Mouse (Mus musculus): ENCODE data around the gene Mks1. TPM values are rescaled to one million over a fixed set of nuclear protein-coding genes. Genes with fewer than 3 reads are reported as not detected.
"Not testable (repeated sequence)": the region's sequence is repeated elsewhere in the genome, so short reads cannot be mapped to it uniquely, and the experiment has no call there.

Mks1 gene
- polyA plus RNA-seq, 1 experiment from 2014 or later, result 10.4 TPM

DNA sequence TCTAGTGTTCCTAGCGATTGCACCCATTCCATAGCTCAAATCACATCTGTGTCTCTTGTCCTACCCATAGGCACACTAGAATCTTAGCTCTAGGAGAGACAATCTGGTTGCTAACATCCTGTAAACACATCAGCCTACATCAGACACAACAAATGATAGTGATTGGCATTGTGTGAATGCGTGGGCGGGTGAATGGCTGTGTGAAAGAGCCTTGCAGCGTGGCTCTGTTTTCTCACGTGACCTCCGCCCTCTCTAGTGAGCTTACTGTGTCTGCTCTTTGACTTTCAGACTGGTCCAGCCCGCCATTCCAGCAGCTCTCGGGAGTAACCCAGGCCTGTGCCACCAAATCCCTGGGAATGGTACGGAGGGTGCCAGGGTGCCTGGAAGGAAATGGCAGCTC is 7.4 kb downstream of the Mks1 start:
- Histone ChIP-seq H3K27me3 (replicated peaks; ENCODE audit: control insufficient read depth, insufficient read depth, low read length) (no peaks in the 10 kb centered on the region), H3K4me1 (ENCODE audit: control insufficient read depth, insufficient read depth, low read length) (no peaks in the 10 kb centered on the region), H3K36me3 (ENCODE audit: control insufficient read depth, insufficient read depth, low read length) (peaks cover 39% of the 10 kb centered on the region), H3K4me3 (ENCODE audit: low read depth, low read length) (no peak overlapping the region), H3K27ac (ENCODE audit: low read depth, low read length) (no peak overlapping the region), H3K4me2 (ENCODE audit: low read length) (no peak overlapping the region), H3K9me3 (replicated peaks; ENCODE audit: control insufficient read depth, low read length) (no peaks in the 10 kb centered on the region), H3K9ac (ENCODE audit: low read length) (no peak overlapping the region)
- DNase-seq (ENCODE audit: low spot score), result no peak
- 81% methylated on average over 9 of the region's 9 CpGs for WGBS
- no peak for ATAC-seq

DNA sequence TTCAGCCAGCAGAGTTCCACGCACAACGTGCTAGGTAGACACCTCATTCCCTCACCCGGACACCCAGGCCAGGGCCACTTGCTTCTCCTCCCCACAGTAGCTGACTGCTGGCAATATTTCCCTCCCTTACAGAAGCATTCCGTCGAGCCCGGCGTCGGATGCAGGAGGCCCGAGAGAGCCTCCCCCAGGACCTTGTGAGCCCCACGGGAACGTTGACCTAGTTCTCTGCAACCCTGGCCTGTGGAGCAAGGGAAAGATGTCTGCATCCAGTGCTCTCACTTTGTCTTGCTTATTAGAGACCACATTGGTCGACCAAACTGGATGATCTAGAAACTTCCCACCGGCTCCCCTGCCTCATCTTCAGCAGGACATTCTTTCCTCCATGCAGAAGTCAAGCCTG is 9.8 kb downstream of the Mks1 start:
- H3K4me1 ChIP-seq (ENCODE audit: control insufficient read depth, insufficient read depth, low read length), result no peaks in the 10 kb centered on the region
- DNase-seq (ENCODE audit: low spot score) (no peak), ATAC-seq (no peak)
- no peak overlapping the region for H3K27ac ChIP-seq (ENCODE audit: low read depth, low read length)
- H3K36me3 ChIP-seq (ENCODE audit: control insufficient read depth, insufficient read depth, low read length), result peaks cover 26% of the 10 kb centered on the region
- H3K4me3 ChIP-seq (ENCODE audit: low read depth, low read length), result no peak overlapping the region
- H3K9ac ChIP-seq (ENCODE audit: low read length), result no peak overlapping the region
- WGBS, result 93% methylated on average over 13 of the region's 13 CpGs
- H3K27me3 ChIP-seq (replicated peaks; ENCODE audit: control insufficient read depth, insufficient read depth, low read length), result no peaks in the 10 kb centered on the region
- no peak overlapping the region for H3K4me2 ChIP-seq (ENCODE audit: low read length)
- H3K9me3 ChIP-seq (replicated peaks; ENCODE audit: control insufficient read depth, low read length), result no peaks in the 10 kb centered on the region

GRCm38 (mm10) chr11:87866891-87867290 is 13.9 kb downstream of the Mks1 start:
- H3K4me1 ChIP-seq (ENCODE audit: control insufficient read depth, insufficient read depth, low read length); H3K27me3 ChIP-seq (replicated peaks; ENCODE audit: control insufficient read depth, insufficient read depth, low read length); H3K36me3 ChIP-seq (ENCODE audit: control insufficient read depth, insufficient read depth, low read length); H3K4me3 ChIP-seq (ENCODE audit: low read depth, low read length); ATAC-seq; H3K27ac ChIP-seq (ENCODE audit: low read depth, low read length); H3K9ac ChIP-seq (ENCODE audit: low read length); H3K4me2 ChIP-seq (ENCODE audit: low read length); H3K9me3 ChIP-seq (replicated peaks; ENCODE audit: control insufficient read depth, low read length); DNase-seq (ENCODE audit: low spot score): not testable (repeated sequence)
- WGBS, result 87% methylated on average over 1 of the region's 2 CpGs

DNA sequence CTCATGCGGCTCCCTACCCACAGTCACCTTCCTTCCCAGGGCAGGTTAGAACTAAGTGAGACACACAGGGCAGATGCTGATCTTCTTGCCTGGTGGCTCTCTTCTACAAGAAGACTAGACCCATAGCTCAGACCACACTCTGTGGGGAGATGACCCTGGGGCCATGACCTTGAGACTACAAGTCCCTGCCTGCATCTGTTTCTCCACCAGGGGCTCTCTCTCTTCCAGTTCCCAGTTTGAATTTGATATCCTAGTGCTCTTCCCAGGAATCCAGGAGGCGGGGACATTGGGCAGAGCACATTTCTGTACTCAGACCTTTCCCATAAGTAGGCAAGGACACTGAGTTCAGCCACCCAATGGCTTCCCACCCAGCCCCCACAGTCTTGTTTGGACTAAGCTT is 17.1 kb downstream of the Mks1 start:
- Histone ChIP-seq H3K9ac (ENCODE audit: low read length) (no peak overlapping the region), H3K27me3 (replicated peaks; ENCODE audit: control insufficient read depth, insufficient read depth, low read length) (no peaks in the 10 kb centered on the region), H3K9me3 (replicated peaks; ENCODE audit: control insufficient read depth, low read length) (no peaks in the 10 kb centered on the region), H3K27ac (ENCODE audit: low read depth, low read length) (no peak overlapping the region), H3K4me3 (ENCODE audit: low read depth, low read length) (no peak overlapping the region), H3K4me1 (ENCODE audit: control insufficient read depth, insufficient read depth, low read length) (no peaks in the 10 kb centered on the region), H3K36me3 (ENCODE audit: control insufficient read depth, insufficient read depth, low read length) (no peaks in the 10 kb centered on the region), H3K4me2 (ENCODE audit: low read length) (no peak overlapping the region)
- ATAC-seq (no peak), DNase-seq (ENCODE audit: low spot score) (no peak)
- 77% methylated on average over 2 of the region's 2 CpGs for WGBS

GRCm38 (mm10) chr11:87871766-87872165 is 18.8 kb downstream of the Mks1 start:
- no peak overlapping the region for H3K4me2 ChIP-seq (ENCODE audit: low read length)
- no peaks in the 10 kb centered on the region for H3K27me3 ChIP-seq (replicated peaks; ENCODE audit: control insufficient read depth, insufficient read depth, low read length)
- WGBS, result 38% methylated on average over 8 of the region's 8 CpGs
- no peaks in the 10 kb centered on the region for H3K4me1 ChIP-seq (ENCODE audit: control insufficient read depth, insufficient read depth, low read length)
- no peak overlapping the region for H3K27ac ChIP-seq (ENCODE audit: low read depth, low read length)
- H3K9me3 ChIP-seq (replicated peaks; ENCODE audit: control insufficient read depth, low read length), result no peaks in the 10 kb centered on the region
- DNase-seq (ENCODE audit: low spot score), result peak; percentile 23
- no peak overlapping the region for H3K4me3 ChIP-seq (ENCODE audit: low read depth, low read length)
- no peak overlapping the region for H3K9ac ChIP-seq (ENCODE audit: low read length)
- H3K36me3 ChIP-seq (ENCODE audit: control insufficient read depth, insufficient read depth, low read length), result no peaks in the 10 kb centered on the region
- ATAC-seq, result no peak

DNA sequence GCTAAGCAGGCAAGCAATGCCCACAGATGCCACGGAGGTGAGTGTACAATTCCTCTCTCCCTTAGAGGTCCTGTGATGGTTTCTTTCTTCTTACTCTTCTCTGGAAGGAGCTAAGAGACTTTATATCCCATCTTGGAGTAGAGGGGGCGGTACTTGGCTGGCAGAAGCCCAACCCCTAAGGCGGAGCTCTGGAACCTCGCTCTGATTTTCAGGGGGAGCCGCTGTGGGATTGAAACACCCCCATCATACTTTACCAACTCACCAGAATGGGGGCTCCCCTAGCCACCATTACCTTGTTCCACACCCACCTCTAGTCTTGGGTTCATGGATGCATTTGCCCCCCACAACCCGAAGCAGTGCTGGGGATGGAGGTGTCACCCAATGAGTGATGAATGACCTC is 22.4 kb downstream of the Mks1 start, which contains the start of gene Epx:
Epx (minus strand) TSS at position 101 of the 400 bp plus-strand sequence.
- no peak within 1 kb of the TSS for H3K4me3 ChIP-seq (ENCODE audit: low read depth, low read length)
- no peak within 1 kb of the TSS for H3K9ac ChIP-seq (ENCODE audit: low read length)
- H3K27ac ChIP-seq (ENCODE audit: low read depth, low read length), result no peak within 1 kb of the TSS
- no peak within 1 kb of the TSS for H3K4me2 ChIP-seq (ENCODE audit: low read length)
- ATAC-seq (no peak), DNase-seq (ENCODE audit: low spot score) (no peak)
- H3K27me3 ChIP-seq (replicated peaks; ENCODE audit: control insufficient read depth, insufficient read depth, low read length), result no peaks in the 10 kb centered on the region
- WGBS, result 75% methylated on average over 6 of the region's 6 CpGs
- H3K9me3 ChIP-seq (replicated peaks; ENCODE audit: control insufficient read depth, low read length), result no peaks in the 10 kb centered on the region
- no peaks in the 10 kb centered on the region for H3K36me3 ChIP-seq (ENCODE audit: control insufficient read depth, insufficient read depth, low read length)
- no peaks in the 10 kb centered on the region for H3K4me1 ChIP-seq (ENCODE audit: control insufficient read depth, insufficient read depth, low read length)

DNA sequence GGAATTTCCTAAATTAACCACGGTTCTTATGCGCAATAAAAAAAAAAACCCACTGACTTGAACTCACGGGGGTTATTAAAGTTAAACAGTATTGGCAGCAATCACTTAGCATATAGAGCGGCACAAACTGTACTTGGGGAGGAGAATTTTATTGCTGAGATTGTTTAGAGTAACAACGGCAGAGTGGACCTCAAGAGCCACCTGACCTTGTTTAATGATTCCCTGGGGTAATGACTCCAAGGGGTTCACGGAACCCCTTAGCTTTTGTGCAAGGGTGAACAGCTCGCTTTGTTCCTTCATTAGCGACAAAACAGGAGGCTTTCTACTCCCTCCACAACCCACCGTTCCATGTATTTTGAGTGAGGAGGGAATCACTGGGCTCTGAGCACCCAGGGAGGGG is 26.8 kb downstream of the Mks1 start:
- no peaks in the 10 kb centered on the region for H3K36me3 ChIP-seq (ENCODE audit: control insufficient read depth, insufficient read depth, low read length)
- H3K9ac ChIP-seq (ENCODE audit: low read length), result no peak overlapping the region
- no peak overlapping the region for H3K4me3 ChIP-seq (ENCODE audit: low read depth, low read length)
- H3K27ac ChIP-seq (ENCODE audit: low read depth, low read length), result no peak overlapping the region
- DNase-seq (ENCODE audit: low spot score) (no peak), ATAC-seq (no peak)
- no peak overlapping the region for H3K4me2 ChIP-seq (ENCODE audit: low read length)
- H3K27me3 ChIP-seq (replicated peaks; ENCODE audit: control insufficient read depth, insufficient read depth, low read length), result no peaks in the 10 kb centered on the region
- H3K4me1 ChIP-seq (ENCODE audit: control insufficient read depth, insufficient read depth, low read length), result no peaks in the 10 kb centered on the region
- no peaks in the 10 kb centered on the region for H3K9me3 ChIP-seq (replicated peaks; ENCODE audit: control insufficient read depth, low read length)
- 55% methylated on average over 9 of the region's 9 CpGs for WGBS

DNA sequence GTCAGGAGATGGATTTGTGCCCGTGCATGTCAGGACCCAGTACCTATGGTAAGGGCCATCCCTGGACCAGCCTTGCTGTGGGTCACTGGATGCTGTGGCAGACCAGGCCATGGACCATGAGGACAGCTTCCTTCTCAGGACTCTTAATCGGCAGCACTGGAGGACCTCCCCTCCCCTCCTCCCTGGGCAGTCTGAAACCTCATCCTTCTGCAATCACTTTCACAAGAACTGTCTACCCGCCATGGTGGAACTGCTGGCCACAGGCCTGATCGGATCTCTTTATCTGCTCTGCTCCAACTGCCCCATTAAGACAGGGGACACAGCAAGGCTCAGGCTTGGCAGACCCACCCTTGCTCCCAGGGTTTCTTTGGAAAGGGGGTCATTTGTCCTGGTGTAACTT is 28.7 kb downstream of the Mks1 start:
- DNase-seq (ENCODE audit: low spot score), result no peak
- Histone ChIP-seq H3K9ac (ENCODE audit: low read length) (no peak overlapping the region), H3K4me3 (ENCODE audit: low read depth, low read length) (no peak overlapping the region), H3K4me2 (ENCODE audit: low read length) (no peak overlapping the region), H3K4me1 (ENCODE audit: control insufficient read depth, insufficient read depth, low read length) (no peaks in the 10 kb centered on the region), H3K27me3 (replicated peaks; ENCODE audit: control insufficient read depth, insufficient read depth, low read length) (no peaks in the 10 kb centered on the region), H3K9me3 (replicated peaks; ENCODE audit: control insufficient read depth, low read length) (no peaks in the 10 kb centered on the region), H3K36me3 (ENCODE audit: control insufficient read depth, insufficient read depth, low read length) (no peaks in the 10 kb centered on the region), H3K27ac (ENCODE audit: low read depth, low read length) (no peak overlapping the region)
- ATAC-seq, result no peak
- 81% methylated on average over 4 of the region's 4 CpGs for WGBS

DNA sequence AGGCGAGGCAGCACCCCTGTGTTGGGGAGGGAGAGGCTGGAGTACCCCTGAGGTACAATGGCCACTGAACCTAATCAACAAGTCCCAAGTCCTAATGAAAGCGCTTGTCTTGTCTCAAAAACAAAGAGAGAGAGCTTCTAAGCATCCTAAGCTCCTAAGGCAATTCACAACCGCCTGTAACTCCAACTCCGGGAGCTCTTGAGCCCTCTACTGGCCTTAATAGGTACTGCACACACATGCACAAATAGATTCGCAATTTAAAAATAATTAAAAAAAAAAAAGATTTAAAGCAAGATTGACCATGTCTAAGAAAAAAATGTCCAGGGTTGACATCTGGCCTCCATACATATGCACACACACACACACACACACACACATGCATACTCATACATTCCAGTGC is 30.5 kb downstream of the Mks1 start:
- H3K9ac ChIP-seq (ENCODE audit: low read length), result no peak overlapping the region
- 37% methylated on average over 5 of the region's 5 CpGs for WGBS
- no peak overlapping the region for H3K4me2 ChIP-seq (ENCODE audit: low read length)
- no peak overlapping the region for H3K4me3 ChIP-seq (ENCODE audit: low read depth, low read length)
- no peak for ATAC-seq
- no peaks in the 10 kb centered on the region for H3K4me1 ChIP-seq (ENCODE audit: control insufficient read depth, insufficient read depth, low read length)
- H3K27me3 ChIP-seq (replicated peaks; ENCODE audit: control insufficient read depth, insufficient read depth, low read length), result no peaks in the 10 kb centered on the region
- no peak overlapping the region for H3K27ac ChIP-seq (ENCODE audit: low read depth, low read length)
- peak; percentile 34 for DNase-seq (ENCODE audit: low spot score)
- H3K36me3 ChIP-seq (ENCODE audit: control insufficient read depth, insufficient read depth, low read length), result no peaks in the 10 kb centered on the region
- H3K9me3 ChIP-seq (replicated peaks; ENCODE audit: control insufficient read depth, low read length), result no peaks in the 10 kb centered on the region

Measured in forebrain, embryonic 14.5 days (tissue).